Mouse (Mus musculus): Measurements from ENCODE around the gene Dgki.

- TF ChIP-seq MYOD1 (IDR thresholded peaks at IDR 0.05; ENCODE audit: control insufficient read depth, insufficient read length, low read depth) (no peak), MAX (IDR thresholded peaks at IDR 0.05) (no peak), CTCF (IDR thresholded peaks at IDR 0.05; ENCODE audit: control insufficient read depth, insufficient read depth, insufficient read length) (no peak), CEBPB (IDR thresholded peaks at IDR 0.05; ENCODE audit: low read depth) (no peak), USF1 (IDR thresholded peaks at IDR 0.05; ENCODE audit: low read depth) (no peak)
Measured at GRCm38 (mm10) chr6:37242100-37242768, 57.8 kb downstream of the Dgki start.
